Mouse (Mus musculus): ENCODE results near the gene Gm36210.

Gm36210 gene

GRCm38 (mm10) chr7:4922931-4923565, 16.7 kb upstream of the Gm36210 start:
- no peak for DNase-seq (ENCODE audit: low spot score in 2 of 2)

DNA sequence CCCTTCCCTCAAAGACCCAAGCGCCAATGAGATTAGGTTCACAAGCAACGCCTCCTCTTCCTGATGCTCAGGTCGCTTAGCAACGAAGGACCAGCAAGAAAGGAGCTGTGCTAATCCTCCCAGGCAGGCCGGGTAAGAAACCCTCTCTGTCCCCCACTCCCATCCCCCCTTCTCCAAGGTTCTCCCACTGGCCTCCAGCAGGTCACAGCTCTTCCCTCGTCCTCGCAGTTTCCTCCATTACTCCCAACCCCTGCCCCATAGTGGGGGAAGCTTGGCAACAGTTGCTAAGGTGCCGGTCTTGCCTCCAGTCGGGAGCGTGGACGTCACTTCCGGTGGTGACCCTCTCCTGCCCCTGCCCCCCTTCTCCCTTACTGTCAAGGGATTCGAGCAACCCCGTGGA, 16.2 kb upstream of the Gm36210 start:
- DNase-seq (ENCODE audit: low spot score in 2 of 2): no peak

DNA sequence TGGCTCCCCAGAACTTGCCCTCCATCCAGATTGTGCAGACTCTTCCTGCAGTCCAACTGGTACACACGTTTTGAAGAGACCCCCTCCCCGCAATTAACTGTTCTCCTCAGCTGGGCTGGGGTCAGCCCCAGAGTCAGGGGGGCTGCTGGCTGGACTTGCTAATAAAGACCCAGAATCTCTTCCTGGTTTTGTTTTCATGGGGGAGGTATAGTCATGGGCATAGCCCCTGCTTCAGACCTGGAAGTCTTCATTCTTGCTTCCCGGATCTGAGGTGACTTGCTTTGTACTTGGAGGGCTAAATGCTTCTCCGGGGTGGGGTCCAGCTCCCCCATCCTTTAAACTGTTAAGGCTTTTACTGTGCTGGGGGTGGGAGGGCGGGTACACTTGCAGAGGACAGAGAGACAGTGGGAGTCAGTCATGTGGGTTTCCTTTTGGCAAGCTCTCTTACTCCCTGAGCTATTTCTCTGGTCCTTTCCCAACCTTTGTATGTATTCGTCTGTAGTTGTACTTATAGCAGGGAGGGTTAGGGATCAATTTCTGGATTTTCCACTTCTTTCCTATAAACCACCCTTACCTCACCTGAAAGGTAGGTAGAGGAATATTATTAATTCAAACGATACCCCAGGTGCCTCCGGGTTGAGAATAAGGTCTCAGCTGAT, 15.6 kb upstream of the Gm36210 start, which contains the start of gene Nat14:
Gene Nat14 (plus strand): TSS at position 205 of the 659 bp plus-strand sequence.
- no peak for DNase-seq (ENCODE audit: low spot score in 2 of 2)

GRCm38 (mm10) chr7:4920976-4921823, 14.9 kb upstream of the Gm36210 start:
- no peak for DNase-seq (ENCODE audit: low spot score in 2 of 2)

DNA sequence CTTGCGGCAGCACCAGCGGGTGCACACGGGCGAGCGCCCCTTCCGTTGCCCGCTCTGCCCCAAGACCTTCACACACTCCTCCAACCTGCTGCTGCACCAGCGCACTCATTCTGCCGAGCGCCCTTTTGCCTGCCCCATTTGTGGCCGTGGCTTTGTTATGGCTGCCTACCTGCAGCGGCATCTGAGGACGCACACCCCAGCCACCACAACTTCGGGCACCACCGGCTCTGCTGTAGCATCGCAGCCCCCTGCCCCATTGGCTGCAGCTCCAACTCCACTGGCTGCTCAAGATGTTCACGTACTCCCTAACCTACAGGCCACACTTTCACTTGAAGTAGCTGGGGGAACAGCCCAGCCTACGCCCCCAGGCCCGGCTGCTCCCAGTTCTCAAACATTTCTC, 14.2 kb upstream of the Gm36210 start:
- DNase-seq (ENCODE audit: low spot score in 2 of 2): no peak

- DNase-seq (ENCODE audit: low spot score in 2 of 2): no peak
These were observed 13.7 kb upstream of the Gm36210 start for GRCm38 (mm10) chr7:4919971-4920370.

- DNase-seq (ENCODE audit: low spot score in 2 of 2): no peak
These were observed 12.8 kb upstream of the Gm36210 start for GRCm38 (mm10) chr7:4919096-4919495.

- no peak for DNase-seq (ENCODE audit: low spot score in 2 of 2)
These were observed 12.4 kb upstream of the Gm36210 start for GRCm38 (mm10) chr7:4918681-4919080.

GRCm38 (mm10) chr7:4917494-4917893, 11.2 kb upstream of the Gm36210 start:
- DNase-seq (ENCODE audit: low spot score in 2 of 2): no peak

DNA sequence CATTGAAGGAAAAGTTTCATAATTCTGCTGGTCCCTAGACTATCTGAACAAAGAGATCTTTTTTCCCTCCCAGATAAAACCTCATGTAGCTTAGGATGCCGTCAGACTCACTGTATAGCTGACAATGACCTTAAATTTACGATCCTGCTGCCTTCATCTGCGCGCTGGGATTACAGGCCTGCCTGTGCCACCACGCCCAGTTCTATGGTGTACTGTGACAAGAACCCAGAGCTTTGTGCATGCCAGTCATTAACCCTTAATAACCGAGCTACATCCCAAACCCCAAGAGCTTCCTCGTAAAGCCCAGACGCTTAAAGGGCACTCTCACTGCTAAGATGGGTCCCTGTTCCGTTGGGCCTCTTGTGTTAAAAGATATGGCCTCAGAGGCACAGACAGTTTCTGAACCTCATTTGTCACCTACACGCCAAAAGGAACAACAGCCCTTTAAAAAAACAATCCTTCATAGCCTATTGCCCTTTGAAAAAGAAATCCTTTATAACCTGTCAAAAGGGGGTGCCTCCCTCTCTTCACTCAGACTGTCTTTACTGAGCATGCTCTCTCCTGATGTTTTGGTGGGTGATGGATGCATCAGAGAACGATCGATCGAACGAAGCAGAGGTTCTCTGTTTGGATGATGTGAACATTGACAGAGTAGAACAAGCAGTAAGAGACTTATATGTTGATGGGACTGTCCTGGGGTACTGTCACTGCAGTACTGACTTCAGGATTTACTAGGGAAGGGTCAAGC, 9.5 kb upstream of the Gm36210 start:
- no peak for DNase-seq (ENCODE audit: low spot score in 2 of 2)

DNA sequence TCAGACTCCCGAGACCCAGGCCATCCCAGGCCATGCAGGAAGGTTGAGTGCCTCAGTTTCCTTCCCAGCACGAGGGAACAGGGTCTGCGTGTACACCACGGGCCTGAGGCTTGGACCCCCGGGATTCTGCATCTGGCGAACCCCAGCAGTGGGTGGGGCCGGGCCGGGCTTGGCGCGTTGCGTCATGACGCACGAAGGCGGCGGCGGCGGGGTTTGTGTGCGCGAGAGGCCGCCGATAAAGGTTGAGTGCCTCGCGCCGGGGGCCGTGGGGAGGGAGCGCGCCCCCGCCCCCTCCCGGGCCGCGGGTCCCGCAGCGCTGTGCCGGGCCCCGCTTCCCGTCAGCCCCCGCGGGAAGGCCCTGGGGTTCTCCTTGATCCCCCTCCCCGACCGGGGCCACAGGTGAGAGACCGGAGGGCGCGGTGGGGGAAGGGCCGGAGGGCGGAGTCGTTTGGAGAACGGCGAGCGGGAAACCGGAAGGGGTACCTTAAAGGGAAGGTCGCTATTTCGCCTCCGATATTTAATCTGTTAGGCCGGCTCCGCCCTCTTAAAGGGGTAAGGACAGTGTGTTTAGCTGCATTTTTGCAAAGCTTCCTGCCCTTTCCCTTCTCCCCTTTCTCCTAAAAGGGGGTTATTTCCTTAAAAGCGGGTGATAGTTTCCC, 8.8 kb upstream of the Gm36210 start, which contains the start of gene Zfp628:
Gene Zfp628 (plus strand): TSS at position 211 of the 659 bp plus-strand sequence.
- DNase-seq (ENCODE audit: low spot score in 2 of 2): peak; percentile 87 to 97

DNA sequence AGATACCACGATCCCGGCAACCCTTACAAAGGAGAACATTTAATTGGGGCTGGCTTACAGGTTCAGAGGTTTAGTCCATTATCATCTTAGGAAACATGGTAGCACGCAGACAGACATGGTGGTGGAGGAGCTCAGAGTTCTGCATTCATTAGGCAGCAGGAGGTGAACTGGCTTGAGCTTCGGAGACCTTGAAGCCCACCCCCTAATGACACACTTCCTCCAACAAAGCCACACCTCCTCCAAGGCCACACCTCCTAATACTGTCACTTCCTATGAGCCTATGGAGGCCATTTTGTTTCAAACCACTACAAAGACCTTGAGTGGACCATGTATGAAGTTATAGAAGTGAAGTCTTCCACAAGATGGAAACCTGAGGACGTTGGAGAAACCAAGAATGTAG, 5.9 kb upstream of the Gm36210 start:
- DNase-seq (ENCODE audit: low spot score in 2 of 2): no peak

GRCm38 (mm10) chr7:4911561-4911960, 5.2 kb upstream of the Gm36210 start:
- DNase-seq (ENCODE audit: low spot score in 2 of 2): no peak

DNA sequence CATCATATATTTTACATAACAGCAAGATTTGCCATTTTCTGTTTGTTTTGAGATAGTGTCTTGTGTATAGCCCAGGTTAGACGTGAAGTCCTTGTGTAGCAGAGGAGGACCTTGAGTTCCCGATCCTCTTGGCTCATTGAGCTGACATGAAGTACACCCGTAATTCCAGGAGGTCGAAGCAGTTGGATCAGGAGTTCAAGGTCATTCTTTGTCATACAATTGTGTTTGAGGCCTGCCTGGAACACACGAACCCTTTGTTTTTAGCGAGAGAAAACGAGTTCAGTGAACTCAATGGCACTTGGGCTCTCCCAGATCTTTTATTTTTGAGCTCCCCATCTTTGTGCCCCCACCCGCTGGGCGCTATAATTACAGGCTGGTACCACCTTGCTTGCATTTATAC, 3.9 kb downstream of the Gm36210 start:
- no peak for DNase-seq (ENCODE audit: low spot score in 2 of 2)

DNA sequence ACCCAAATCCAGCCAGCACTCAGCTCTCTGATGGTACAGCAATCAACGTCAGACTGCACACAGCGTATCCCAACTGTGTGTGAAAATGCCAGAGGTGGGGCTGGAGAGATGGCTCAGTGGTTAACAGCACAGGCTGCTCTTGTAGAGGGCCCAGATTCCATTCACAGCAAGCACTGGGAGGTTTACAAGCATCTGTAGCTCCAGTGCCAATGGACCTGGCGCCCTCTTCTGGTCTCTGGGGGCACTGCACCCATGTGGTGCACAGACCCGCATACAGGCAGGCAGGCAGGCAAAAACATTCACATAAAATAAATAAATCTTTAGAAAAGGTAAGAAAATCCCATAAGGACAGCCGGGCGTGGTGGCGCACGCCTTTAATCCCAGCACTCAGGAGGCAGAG, 5.1 kb downstream of the Gm36210 start:
- no peak for DNase-seq (ENCODE audit: low spot score in 2 of 2)

- DNase-seq (ENCODE audit: low spot score in 2 of 2): no peak
These were observed 5.8 kb downstream of the Gm36210 start for GRCm38 (mm10) chr7:4900523-4900851.

DNA sequence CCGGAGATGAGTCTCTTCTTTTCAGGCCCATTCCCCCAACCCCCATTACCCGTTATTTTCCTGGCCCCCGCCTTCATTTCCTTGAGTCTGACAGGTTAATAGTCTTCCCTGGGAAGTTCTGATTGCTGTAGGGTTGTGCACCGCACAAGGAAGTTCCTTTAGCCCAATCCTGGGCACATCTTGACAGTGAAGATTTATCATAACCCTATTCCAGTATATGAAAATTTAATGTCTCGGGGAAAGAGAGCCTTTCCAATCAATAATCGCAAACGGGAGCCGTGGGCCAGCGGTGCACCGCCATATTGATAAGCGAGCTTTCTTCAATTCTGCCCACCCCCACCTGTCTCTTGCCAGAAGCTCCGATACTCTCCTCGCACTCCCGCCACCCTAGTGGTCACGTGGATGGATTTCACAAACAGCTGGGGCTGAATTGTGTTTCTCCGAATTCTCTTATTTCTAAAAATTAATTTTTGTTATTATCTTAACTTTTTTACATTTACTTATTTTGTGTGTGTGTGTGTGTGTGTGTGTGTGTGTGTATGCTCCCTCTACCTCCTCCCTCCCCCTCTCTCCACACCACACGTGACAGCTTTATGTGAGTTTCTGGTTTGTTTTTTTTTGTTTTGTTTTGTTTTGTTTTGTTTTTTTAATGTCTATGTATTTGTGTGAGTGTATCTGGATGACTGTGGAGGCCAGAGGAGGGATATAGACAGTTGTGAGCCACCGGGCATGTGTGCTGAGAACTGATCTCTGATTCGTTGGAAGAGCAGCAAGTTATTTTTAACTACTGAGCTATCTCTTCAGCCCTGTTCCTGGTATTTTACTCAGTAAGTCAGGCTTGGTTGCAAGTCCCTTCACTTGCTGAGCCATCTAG, 6.4 kb downstream of the Gm36210 start:
- no peak for DNase-seq (ENCODE audit: low spot score in 2 of 2)

GRCm38 (mm10) chr7:4898851-4899648, 7.3 kb downstream of the Gm36210 start:
- no peak for DNase-seq (ENCODE audit: low spot score in 2 of 2)

DNA sequence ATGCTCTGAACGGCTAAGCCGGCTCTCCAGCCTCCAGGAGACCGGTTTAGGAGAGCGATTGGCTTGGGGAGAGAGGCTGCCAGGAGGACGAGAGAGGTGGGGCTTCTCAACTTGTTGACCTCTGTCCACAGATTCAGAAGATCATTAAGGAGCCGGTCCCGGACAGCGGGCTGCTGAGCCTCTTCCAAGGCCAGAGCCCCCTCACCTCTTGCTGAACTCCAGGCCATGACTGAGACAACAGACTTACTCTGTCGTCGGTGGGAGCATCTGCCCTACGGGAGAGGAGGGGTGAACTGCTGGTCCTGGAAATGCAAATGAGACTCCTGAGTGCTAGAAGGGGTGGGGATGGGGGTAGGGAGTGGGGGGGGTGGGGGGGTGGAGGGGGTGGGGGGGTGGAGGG, 11.1 kb downstream of the Gm36210 start:
- DNase-seq (ENCODE audit: low spot score in 2 of 2): no peak

- DNase-seq (ENCODE audit: low spot score in 2 of 2): no peak
These were observed 19.6 kb downstream of the Gm36210 start for GRCm38 (mm10) chr7:4886680-4887079.

Data from urinary bladder, adult 18-20 months (tissue).